In the genomic region with DNA sequence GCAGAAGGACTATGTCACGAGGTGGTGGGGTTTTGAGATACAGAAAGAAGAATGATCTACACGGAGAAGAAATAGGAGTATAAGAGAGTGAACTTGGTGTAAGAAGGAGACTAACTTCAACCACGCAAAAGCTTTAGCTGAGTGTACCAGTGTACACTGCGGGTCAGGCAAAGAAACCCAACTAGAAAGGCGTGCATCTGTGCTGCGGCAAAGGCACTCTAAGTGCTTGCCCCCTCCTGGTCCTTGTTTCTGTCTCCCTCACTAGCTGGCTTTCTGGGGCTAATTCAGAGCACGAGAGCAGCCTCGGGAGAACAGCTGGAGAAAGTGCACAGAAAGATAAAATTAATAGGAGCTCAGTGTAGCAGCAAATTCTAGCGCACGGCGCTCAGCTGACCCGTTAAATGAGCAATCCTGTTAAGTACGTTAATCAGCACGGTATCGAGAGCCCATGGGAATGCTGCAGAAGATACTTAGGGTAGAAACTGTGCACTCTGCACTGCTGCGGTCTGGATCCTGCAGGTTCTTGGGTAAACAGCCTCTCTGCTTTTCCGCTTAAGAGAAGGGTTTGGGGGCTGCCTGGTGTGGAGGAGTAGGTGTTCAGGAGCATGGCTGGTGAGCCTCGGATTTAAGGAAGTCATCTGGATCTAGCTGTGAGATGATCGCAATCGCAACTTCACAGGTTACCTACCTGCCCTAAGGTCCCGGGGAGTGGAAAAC, we compare ENCODE assay signal across 9 mouse cellular contexts. TPM values are rescaled to one million over a fixed set of nuclear protein-coding genes. Genes with fewer than 3 reads are reported as not detected.
DNase-seq lines count a peak whose midpoint lies in the region; ATAC-seq and TF ChIP-seq lines count a peak whose summit lies in the region.
"Had no signal": no experiment of that assay in that cellular context is flagged by ENCODE, and none has a peak within 500 bp of the region (broad histone marks: within the 10 kb centered on the region; RNA-seq: fewer than 3 reads in every experiment).

No protein-coding gene starts in this region.

- no peak overlapping the region for H3K27ac ChIP-seq in heart, embryonic 10.5 days
- no peak overlapping the region for H3K27ac ChIP-seq in hindbrain, embryonic 13.5 days
- no peak overlapping the region for H3K27ac ChIP-seq in midbrain, embryonic 16.5 days (ENCODE audit: low read length)
- H3K27ac ChIP-seq in kidney, adult 2 months (ENCODE audit: insufficient read depth, low read depth, low read length) = no peak overlapping the region

- WGBS in heart, embryonic 10.5 days = 31% methylated on average over 21 of the region's 21 CpGs
- 25% methylated on average over 21 of the region's 21 CpGs for WGBS in hindbrain, embryonic 13.5 days
- WGBS in midbrain, embryonic 16.5 days = 26% methylated on average over 21 of the region's 21 CpGs
- 5% methylated on average over 21 of the region's 21 CpGs for WGBS in kidney, adult 2 months

- DNase-seq in heart, embryonic 10.5 days (ENCODE audit: low spot score) = no peak
- no peak for DNase-seq in heart, adult 11 months
- DNase-seq in frontal cortex, postnatal 25 days (ENCODE audit: low spot score in 2 of 2) = no peak
- DNase-seq in kidney, adult 2 months = no peak
- DNase-seq in testis, postnatal 10 days (ENCODE audit: low spot score) = no peak

- H3K9ac ChIP-seq in hindbrain, embryonic 13.5 days = peak overlapping the region; percentile 19; the same call in 1 of the 2 replicates
- peak overlapping the region; percentile 41; the same call in 1 of the 2 replicates for H3K9ac ChIP-seq in midbrain, embryonic 16.5 days (ENCODE audit: low read depth, low read length)

- TF ChIP-seq POLR2A in kidney, adult 2 months (IDR thresholded peaks at IDR 0.05; ENCODE audit: low read depth, low read length) = no peak

- peak overlapping the region; percentile 56 for H3K4me3 ChIP-seq in heart, embryonic 10.5 days
- peak overlapping the region; percentile 46 for H3K4me3 ChIP-seq in hindbrain, embryonic 13.5 days
- peak overlapping the region; percentile 46 for H3K4me3 ChIP-seq in midbrain, embryonic 16.5 days (ENCODE audit: low read depth, low read length)
- H3K4me3 ChIP-seq in kidney, adult 2 months (ENCODE audit: insufficient read depth, low read depth, low read length) = no peak overlapping the region

- H3K27me3 ChIP-seq in heart, embryonic 10.5 days (ENCODE audit: insufficient read depth, poor library complexity, severe bottlenecking) = peaks cover 49% of the 10 kb centered on the region
- H3K27me3 ChIP-seq in hindbrain, embryonic 13.5 days = peaks cover 37% of the 10 kb centered on the region
- peaks cover 8% of the 10 kb centered on the region; the same call in 1 of the 2 replicates for H3K27me3 ChIP-seq in midbrain, embryonic 16.5 days (ENCODE audit: control insufficient read depth, insufficient read depth, low read depth, low read length)
- H3K27me3 ChIP-seq in kidney, adult 2 months (replicated peaks; ENCODE audit: control insufficient read depth, insufficient read depth, low read length) = no peaks in the 10 kb centered on the region

- peak overlapping the region; percentile 72 for H3K4me2 ChIP-seq in hindbrain, embryonic 13.5 days
- peak overlapping the region; percentile 63 for H3K4me2 ChIP-seq in midbrain, embryonic 16.5 days (ENCODE audit: low read length)

- no peaks in the 10 kb centered on the region for H3K36me3 ChIP-seq in heart, embryonic 10.5 days
- no peaks in the 10 kb centered on the region for H3K36me3 ChIP-seq in hindbrain, embryonic 13.5 days
- H3K36me3 ChIP-seq in midbrain, embryonic 16.5 days (ENCODE audit: control insufficient read depth, insufficient read depth, low read length) = no peaks in the 10 kb centered on the region
- no peaks in the 10 kb centered on the region for H3K36me3 ChIP-seq in kidney, adult 2 months (ENCODE audit: control insufficient read depth, insufficient read depth, low read length)

- no peaks in the 10 kb centered on the region for H3K4me1 ChIP-seq in heart, embryonic 10.5 days
- peaks cover 7% of the 10 kb centered on the region; the same call in 1 of the 2 replicates for H3K4me1 ChIP-seq in hindbrain, embryonic 13.5 days (replicated peaks)
- H3K4me1 ChIP-seq in midbrain, embryonic 16.5 days (ENCODE audit: control insufficient read depth, insufficient read depth, low read length) = peaks cover 3% of the 10 kb centered on the region; the same call in 1 of the 2 replicates
- H3K4me1 ChIP-seq in kidney, adult 2 months (ENCODE audit: control insufficient read depth, insufficient read depth, low read length) = no peaks in the 10 kb centered on the region

- TF ChIP-seq CTCF in kidney, adult 2 months (conservative IDR thresholded peaks at IDR 0.05; ENCODE audit: insufficient read depth, insufficient read length, low read depth, low read length) = no peak

- H3K9me3 ChIP-seq in heart, embryonic 10.5 days = no peaks in the 10 kb centered on the region
- H3K9me3 ChIP-seq in hindbrain, embryonic 13.5 days = no peaks in the 10 kb centered on the region
- H3K9me3 ChIP-seq in midbrain, embryonic 16.5 days (replicated peaks; ENCODE audit: control insufficient read depth, low read length, poor library complexity, severe bottlenecking) = no peaks in the 10 kb centered on the region

- ATAC-seq in common myeloid progenitor, adult 5-6 weeks (replicated peaks; ENCODE audit: low read depth, poor library complexity, severe bottlenecking) = 0 out of 2 replicates have a peak, but pooled peaks have one; percentile 39
- ATAC-seq in hindbrain, embryonic 13.5 days (ENCODE audit: low FRiP score) = peak; percentile 53; the same call in 1 of the 2 replicates
- peak; percentile 39 for ATAC-seq in midbrain, embryonic 16.5 days

RNA-seq across cellular contexts. Expression of gene Il1rapl2, which starts 0.8 kb away (rescaled TPM):
- not detected in 2 replicates for polyA plus RNA-seq in heart, embryonic 10.5 days (2016; fragmentation: Nextera tagmentation; extraction: Ambion mirVana)
- total RNA-seq in common myeloid progenitor, adult 5-6 weeks (2017) = not detected in 2 replicates
- polyA plus RNA-seq in hindbrain, embryonic 13.5 days (2015; fragmentation: Nextera tagmentation; extraction: Ambion mirVana) = 2.3 and 3.5 TPM in 2 replicates
- polyA plus RNA-seq in midbrain, embryonic 16.5 days (2015; fragmentation: Nextera tagmentation; extraction: Ambion mirVana) = 4.7 and 5.4 TPM in 2 replicates
- polyA plus RNA-seq in kidney, adult 2 months (2012; rRNA removed) = not detected in 2 replicates
- total RNA-seq: neutrophil, adult 5-6 weeks had no signal
